Mouse (Mus musculus): ENCODE data around the gene Pde8a. TPM values are rescaled to one million over a fixed set of nuclear protein-coding genes. Genes with fewer than 3 reads are reported as not detected.

Pde8a gene
- polyA plus RNA-seq, 1 experiment: 31.6 TPM

DNA sequence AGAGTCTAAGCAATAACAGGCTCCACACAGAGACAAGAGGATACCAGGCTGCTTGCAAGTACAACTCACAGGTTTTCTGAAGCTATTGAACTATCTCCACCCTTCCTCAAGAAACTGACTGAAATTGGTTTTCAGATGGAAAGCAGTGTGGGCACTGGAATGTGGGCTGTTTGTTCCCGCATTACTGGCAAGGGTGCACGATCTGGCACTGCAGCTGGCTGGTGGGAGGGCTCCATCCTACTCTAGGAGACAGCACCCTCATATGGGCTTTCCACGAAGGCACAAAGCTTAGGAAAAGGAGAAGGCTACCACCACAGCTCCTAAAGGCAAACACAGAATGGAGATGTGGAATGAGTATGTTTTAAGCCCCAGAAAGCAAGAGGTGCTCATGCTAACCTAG is 156.3 kb downstream of the Pde8a start:
- Histone ChIP-seq H3K4me3 (ENCODE audit: insufficient read depth, low read depth, low read length) (no peak overlapping the region), H3K27ac (ENCODE audit: insufficient read depth, low read depth, low read length) (no peak overlapping the region), H3K27me3 (replicated peaks; ENCODE audit: control insufficient read depth, insufficient read depth, low read length) (no peaks in the 10 kb centered on the region; the same call in 1 of the 2 replicates), H3K4me1 (ENCODE audit: control insufficient read depth, insufficient read depth, low read length) (peaks cover 3% of the 10 kb centered on the region; the same call in 1 of the 2 replicates), H3K36me3 (ENCODE audit: control insufficient read depth, insufficient read depth, low read length) (no peaks in the 10 kb centered on the region)
- WGBS: 65% methylated on average over 3 of the region's 3 CpGs
- no peak for TF ChIP-seq POLR2A (IDR thresholded peaks at IDR 0.05; ENCODE audit: low read depth, low read length)
- TF ChIP-seq CTCF (conservative IDR thresholded peaks at IDR 0.05; ENCODE audit: insufficient read depth, insufficient read length, low read depth, low read length): no peak
- no peak for DNase-seq

DNA sequence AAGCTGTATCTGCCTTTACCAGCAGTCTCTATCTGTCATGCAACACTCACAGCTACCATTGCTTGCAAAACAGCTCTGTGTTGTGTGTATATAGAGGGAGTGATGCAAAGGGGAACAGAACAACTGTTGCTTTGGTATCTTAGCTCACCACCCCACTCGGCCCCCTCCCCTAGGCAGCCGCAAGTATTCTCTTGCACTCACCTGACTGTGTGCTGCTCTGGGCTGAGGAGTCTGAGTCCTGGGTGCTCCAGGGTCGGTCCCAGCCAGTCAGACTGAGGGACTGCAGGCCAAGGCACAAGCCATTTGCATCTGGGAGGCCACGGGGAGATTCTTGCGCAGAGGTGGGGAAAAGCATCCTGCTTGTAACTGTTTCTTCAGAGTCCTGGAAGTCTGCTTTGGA is 158.4 kb downstream of the Pde8a start:
- Histone ChIP-seq H3K4me1 (ENCODE audit: control insufficient read depth, insufficient read depth, low read length) (peaks cover 3% of the 10 kb centered on the region; the same call in 1 of the 2 replicates), H3K36me3 (ENCODE audit: control insufficient read depth, insufficient read depth, low read length) (no peaks in the 10 kb centered on the region), H3K27me3 (replicated peaks; ENCODE audit: control insufficient read depth, insufficient read depth, low read length) (no peaks in the 10 kb centered on the region), H3K27ac (ENCODE audit: insufficient read depth, low read depth, low read length) (no peak overlapping the region), H3K4me3 (ENCODE audit: insufficient read depth, low read depth, low read length) (no peak overlapping the region)
- whole genome bisulfite sequencing: 38% methylated on average over 5 of the region's 5 CpGs
- DNase-seq: no peak
- TF ChIP-seq CTCF (conservative IDR thresholded peaks at IDR 0.05; ENCODE audit: insufficient read depth, insufficient read length, low read depth, low read length) (no peak), POLR2A (IDR thresholded peaks at IDR 0.05; ENCODE audit: low read depth, low read length) (no peak)

DNA sequence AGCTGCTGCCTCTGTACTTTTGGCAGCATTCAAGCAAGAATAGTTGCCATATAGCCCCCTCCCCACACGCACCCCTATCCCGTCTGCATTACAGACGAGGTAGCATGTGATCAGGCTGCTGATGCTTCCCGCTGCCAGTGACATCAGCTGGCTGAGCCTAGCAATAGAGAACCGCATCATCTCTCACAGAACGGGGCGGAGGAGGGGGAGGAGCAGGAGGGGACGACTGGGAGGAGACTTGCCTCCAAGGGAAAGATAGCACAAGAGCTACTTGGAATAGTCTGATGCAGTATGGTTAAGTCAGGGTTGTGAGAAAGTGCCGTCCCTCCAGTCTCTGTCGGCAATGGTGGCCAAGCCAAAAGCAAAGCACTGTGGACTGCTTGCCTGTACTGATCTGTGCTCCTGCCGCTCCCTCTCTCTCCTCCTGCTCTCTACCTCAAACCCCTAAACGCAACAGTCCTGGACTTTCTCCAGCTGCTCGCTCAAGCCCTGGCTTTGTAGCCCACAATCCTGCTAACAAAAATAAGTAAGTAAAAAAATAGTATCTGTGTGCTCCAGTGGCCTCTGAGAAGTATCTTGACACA is 159.0 kb downstream of the Pde8a start:
- no peak for DNase-seq
- no peak overlapping the region for H3K27ac ChIP-seq (ENCODE audit: insufficient read depth, low read depth, low read length)
- H3K36me3 ChIP-seq (ENCODE audit: control insufficient read depth, insufficient read depth, low read length): no peaks in the 10 kb centered on the region
- peaks cover 3% of the 10 kb centered on the region; the same call in 1 of the 2 replicates for H3K4me1 ChIP-seq (ENCODE audit: control insufficient read depth, insufficient read depth, low read length)
- no peaks in the 10 kb centered on the region for H3K27me3 ChIP-seq (replicated peaks; ENCODE audit: control insufficient read depth, insufficient read depth, low read length)
- no peak overlapping the region for H3K4me3 ChIP-seq (ENCODE audit: insufficient read depth, low read depth, low read length)
- TF ChIP-seq CTCF (conservative IDR thresholded peaks at IDR 0.05; ENCODE audit: insufficient read depth, insufficient read length, low read depth, low read length) (no peak), POLR2A (IDR thresholded peaks at IDR 0.05; ENCODE audit: low read depth, low read length) (no peak)
- 11% methylated on average over 13 of the region's 13 CpGs for WGBS

DNA sequence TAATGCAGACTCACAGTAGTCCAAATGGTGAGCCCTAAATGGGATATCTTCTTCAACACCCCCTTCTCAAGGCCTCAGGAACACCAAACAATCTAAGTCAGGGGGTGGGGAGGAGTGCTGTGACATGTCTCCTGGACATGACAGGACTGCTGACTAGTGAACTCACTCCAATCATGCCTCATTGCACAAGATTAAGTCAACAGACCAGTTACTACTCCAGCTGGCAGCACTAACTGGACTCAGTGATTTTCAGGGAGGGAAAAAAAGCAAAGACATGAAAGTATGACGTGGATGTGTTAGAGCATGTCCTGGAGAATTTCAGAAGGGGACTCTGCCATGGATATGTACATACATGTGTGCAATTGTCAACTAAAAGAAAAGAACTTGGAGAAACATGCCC is 166.0 kb downstream of the Pde8a start:
- TF ChIP-seq POLR2A (IDR thresholded peaks at IDR 0.05; ENCODE audit: low read depth, low read length) (no peak), CTCF (conservative IDR thresholded peaks at IDR 0.05; ENCODE audit: insufficient read depth, insufficient read length, low read depth, low read length) (no peak)
- WGBS: 49% methylated on average over 1 of the region's 1 CpGs
- no peaks in the 10 kb centered on the region for H3K4me1 ChIP-seq (ENCODE audit: control insufficient read depth, insufficient read depth, low read length)
- no peak for DNase-seq
- H3K4me3 ChIP-seq (ENCODE audit: insufficient read depth, low read depth, low read length): no peak overlapping the region
- no peak overlapping the region for H3K27ac ChIP-seq (ENCODE audit: insufficient read depth, low read depth, low read length)
- H3K27me3 ChIP-seq (replicated peaks; ENCODE audit: control insufficient read depth, insufficient read depth, low read length): no peaks in the 10 kb centered on the region
- H3K36me3 ChIP-seq (ENCODE audit: control insufficient read depth, insufficient read depth, low read length): no peaks in the 10 kb centered on the region

Other genes starting within 250 kb of the Pde8a start
- gene Zfp592, start 219.9 kb upstream of the Pde8a start, polyA plus RNA-seq (2012; rRNA removed): 16.9 and 17.4 TPM in 2 replicates
- 0.04 and 0.88 TPM in 2 replicates for gene Alpk3, start 156.0 kb upstream of the Pde8a start, polyA plus RNA-seq (2012; rRNA removed)
- gene Slc28a1, start 98.8 kb upstream of the Pde8a start, polyA plus RNA-seq (2012; rRNA removed): 18.8 and 21.9 TPM in 2 replicates
- 1,243 and 1,376 TPM in 2 replicates for gene Rps17, start 131.7 kb downstream of the Pde8a start, polyA plus RNA-seq (2012; rRNA removed)
- 12.7 and 13.5 TPM in 2 replicates for gene Cpeb1, start 241.9 kb downstream of the Pde8a start, polyA plus RNA-seq (2012; rRNA removed)

Measured in kidney, adult 2 months (tissue).